Mouse (Mus musculus): ENCODE data around the gene Snorc. TPM values are rescaled to one million over a fixed set of nuclear protein-coding genes. Genes with fewer than 3 reads are reported as not detected.

The Snorc gene
- total RNA-seq, 2 experiments from 2014 or later, result not detected

- DNase-seq, result peak; percentile 44
These were observed 40.2 kb downstream of the Snorc start for GRCm38 (mm10) chr1:87510166-87510691.

- no peak for DNase-seq
These were observed 40.8 kb downstream of the Snorc start for GRCm38 (mm10) chr1:87510845-87511244.

- no peak for DNase-seq
These were observed 50.4 kb downstream of the Snorc start for GRCm38 (mm10) chr1:87520467-87520866.

- DNase-seq, result no peak
These were observed 51.5 kb downstream of the Snorc start for GRCm38 (mm10) chr1:87521523-87521922.

GRCm38 (mm10) chr1:87525041-87525440, 55.0 kb downstream of the Snorc start:
- DNase-seq, result no peak

Other genes with a start within 250 kb of the Snorc start
- gene Efhd1, start 205.9 kb upstream of the Snorc start, total RNA-seq (2021), result 1 to 10 TPM; 2.6 to 3.0 TPM
- 10 to 100 TPM; 46.6 to 46.9 TPM for gene Gigyf2, start 143.3 kb upstream of the Snorc start, total RNA-seq (2021)
- gene Kcnj13, start 75.5 kb upstream of the Snorc start, total RNA-seq (2021), result not detected
- not detected for gene Neu2, start 39.6 kb downstream of the Snorc start, total RNA-seq (2021)
- under 1 TPM; 0.29 to 0.41 TPM for gene Ngef, start 103.6 kb downstream of the Snorc start, total RNA-seq (2021)
- 10 to 100 TPM; 10.7 to 15.6 TPM for gene Inpp5d, start 150.0 kb downstream of the Snorc start, total RNA-seq (2021)